Mouse (Mus musculus) small intestine, adult 2 months (tissue): Measurements from ENCODE around the gene Olfml3.

Source experiments
- CTCF ChIP-seq: fragments of 200-500 bp; IDR thresholded peaks from 2 replicates; pipeline ENCODE4 v1.5.1; 2012; ENCODE audit warnings: low read depth, mild to moderate bottlenecking, control low read depth, inconsistent platforms, low read length, moderate library complexity, mixed read lengths; ENCODE audit not compliant: insufficient replicate concordance, insufficient read length; ENCODE audit errors: extremely low read depth
- POLR2A ChIP-seq: fragments of 200-500 bp; IDR thresholded peaks from 2 replicates; pipeline ENCODE4 v1.6.1; 2012; ENCODE audit warnings: low read depth, mild to moderate bottlenecking, control low read depth, inconsistent platforms, low read length, moderate library complexity

- TF ChIP-seq CTCF, result no peak
- no peak for TF ChIP-seq POLR2A
Observed at GRCm38 (mm10) chr3:103745001-103745770, 7.4 kb upstream of the Olfml3 start.
